Mouse (Mus musculus) retina, postnatal 7 days (tissue): ENCODE data around the gene Prox2.

Source experiments
- DNase-seq: peaks from one replicate; pipeline ENCODE4 v3.0.0-alpha.2; 2012; ENCODE audit warnings: low read depth, low spot score

Prox2 gene

GRCm38 (mm10) chr12:85131361-85131760 lies 20.8 kb upstream of the Prox2 start:
- DNase-seq = no peak

DNA sequence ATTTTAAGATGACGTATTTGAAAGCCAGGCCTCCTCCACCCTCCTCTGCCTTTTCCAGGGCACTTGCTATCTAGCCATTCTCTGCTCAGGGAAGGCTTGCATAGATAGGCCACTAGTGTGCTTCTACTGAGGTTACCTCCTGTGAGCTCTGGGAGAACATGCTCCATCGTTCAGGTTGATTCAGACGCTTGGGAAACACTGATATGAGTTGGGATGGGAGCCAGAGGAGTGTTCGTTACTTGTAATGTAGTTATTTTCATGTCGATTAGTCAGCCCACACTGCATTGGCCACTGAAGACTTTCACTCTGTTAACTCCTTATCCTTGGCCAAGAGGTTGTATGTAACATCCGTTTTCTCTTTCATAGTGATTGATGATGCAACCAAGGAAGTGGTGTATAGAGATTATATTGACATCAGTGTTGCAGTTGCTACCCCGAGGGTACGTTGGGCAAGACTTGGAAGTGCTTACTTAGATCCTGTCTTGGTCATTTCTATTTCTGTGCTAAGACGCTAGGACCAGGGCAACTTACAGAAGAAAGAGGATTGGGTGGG lies 18.9 kb upstream of the Prox2 start:
- DNase-seq = no peak

- DNase-seq = no peak
Observed at GRCm38 (mm10) chr12:85126986-85127603, 16.5 kb upstream of the Prox2 start.

- DNase-seq = no peak
Observed at GRCm38 (mm10) chr12:85124751-85125150, 14.2 kb upstream of the Prox2 start.

GRCm38 (mm10) chr12:85123645-85124044 lies 13.1 kb upstream of the Prox2 start:
- DNase-seq = no peak

GRCm38 (mm10) chr12:85123108-85123530 lies 12.6 kb upstream of the Prox2 start:
- DNase-seq = no peak

DNA sequence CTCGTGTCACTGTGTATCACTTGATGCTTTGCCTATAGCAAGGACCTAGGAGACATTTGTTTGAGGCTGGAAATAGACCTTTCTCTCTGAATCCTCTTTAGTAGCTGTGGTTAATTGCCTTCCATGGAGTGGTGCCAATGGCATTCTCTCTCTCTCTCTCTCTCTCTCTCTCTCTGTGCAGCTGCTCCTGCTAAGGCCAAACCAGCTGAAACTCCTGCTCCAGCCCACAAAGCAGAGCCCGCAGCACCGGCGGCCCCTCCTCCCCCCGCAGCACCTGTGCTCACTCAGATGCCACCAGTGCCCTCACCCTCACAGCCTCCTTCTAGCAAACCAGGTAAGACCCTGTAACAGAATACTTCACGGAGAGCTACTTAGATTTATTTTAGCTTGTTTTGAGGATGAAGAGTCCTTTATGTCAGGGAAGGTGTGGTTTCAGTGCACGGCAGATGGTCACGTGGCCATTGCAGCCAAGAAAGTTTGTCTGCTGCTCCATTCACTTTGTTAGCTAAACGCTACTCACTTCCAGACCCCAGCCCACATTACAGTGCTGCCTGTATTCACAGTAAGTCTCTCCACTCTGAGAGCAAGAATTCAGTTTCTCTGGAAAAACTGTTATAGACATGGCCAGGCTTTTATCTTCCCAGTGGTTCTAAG lies 11.4 kb upstream of the Prox2 start:
- DNase-seq = no peak

- DNase-seq = no peak
Observed at GRCm38 (mm10) chr12:85115678-85116077, 5.1 kb upstream of the Prox2 start.

GRCm38 (mm10) chr12:85113917-85114316 lies 3.4 kb upstream of the Prox2 start:
- no peak for DNase-seq

GRCm38 (mm10) chr12:85113337-85113736 lies 2.8 kb upstream of the Prox2 start:
- DNase-seq = no peak

DNA sequence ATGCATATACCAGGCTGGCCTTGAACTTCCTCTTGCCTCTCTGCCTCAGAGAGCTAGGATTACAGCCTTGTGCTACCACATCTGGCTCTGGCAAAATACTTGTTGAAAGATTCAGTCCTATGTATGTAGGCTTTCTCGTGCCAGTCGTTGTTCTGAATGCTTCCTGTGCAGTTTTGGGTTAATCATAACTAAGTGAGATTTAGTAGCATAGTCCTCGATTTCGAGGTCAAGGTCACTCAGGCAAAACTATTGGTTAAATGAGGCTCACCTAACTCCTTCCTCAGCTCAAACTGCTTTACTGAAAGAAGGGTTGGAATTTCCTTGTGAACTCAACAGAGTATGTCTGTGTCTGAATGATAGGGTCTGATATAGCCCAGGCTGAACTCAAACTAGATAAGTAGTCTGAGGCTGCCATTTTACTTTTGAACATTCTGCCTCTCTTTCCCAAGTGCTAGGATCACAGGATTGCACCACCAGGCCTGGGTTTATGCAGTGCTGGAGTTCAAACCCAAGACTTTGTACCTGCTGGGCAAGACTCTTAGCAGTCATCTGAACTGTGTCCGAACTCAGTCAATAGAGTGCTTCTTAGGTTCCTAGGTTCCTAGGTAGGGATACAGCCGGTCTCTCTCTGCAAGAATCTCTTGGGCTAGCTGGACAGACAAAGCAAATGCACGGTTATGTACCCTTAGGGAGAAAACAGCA lies 2.1 kb upstream of the Prox2 start:
- DNase-seq = no peak

DNA sequence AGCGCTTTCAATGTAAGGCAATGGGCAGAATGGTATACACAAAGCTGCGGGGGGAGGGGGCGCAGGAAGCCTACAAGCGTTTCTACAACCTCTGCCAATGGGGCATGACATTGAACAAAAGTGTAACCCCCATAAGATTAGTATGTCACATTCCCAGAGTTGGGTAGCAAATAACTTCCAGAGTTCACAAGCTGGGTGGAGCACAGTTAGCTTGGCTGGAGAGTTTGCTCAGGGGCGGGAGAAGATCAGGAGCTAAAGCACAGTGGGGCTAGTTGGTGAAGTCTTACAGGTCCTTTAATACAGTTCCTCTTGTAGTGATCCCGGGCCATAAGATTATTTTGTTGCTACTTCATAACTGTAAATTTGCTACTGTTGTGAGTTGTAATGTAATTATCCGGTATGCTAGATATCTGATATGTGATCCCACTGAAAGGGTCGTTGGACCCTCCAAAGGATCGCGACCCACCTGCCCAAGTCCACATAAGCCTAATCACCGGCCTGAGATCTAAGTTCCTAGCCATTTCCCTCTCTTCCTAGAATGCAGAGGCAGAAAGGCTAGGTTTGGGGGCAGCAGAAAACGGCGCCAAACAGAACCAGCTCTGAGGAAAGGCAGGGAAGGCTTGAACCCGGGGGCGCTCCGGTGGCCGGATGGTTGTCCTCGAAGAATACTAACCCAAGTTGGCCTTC lies 405 bp downstream of the Prox2 start:
- DNase-seq = no peak

DNA sequence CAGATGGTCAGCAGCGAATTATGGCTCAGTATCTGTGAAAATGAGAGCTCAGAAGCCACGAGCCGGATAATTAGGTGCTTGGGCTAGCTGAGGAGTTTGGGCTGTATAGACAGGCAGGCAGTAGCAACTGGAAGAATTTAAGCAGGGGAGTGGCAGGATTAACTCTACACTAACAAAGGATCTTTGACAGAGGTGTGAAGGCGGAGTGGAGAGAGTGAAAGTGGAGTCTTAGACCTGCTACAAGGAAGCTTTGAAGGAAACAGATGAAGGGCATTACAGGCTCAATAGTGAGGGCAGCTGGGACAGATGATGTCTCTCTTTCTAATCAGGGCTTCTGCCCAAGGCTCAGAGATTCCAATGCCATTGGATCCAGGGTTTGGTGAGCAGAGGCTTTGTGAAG lies 1.1 kb downstream of the Prox2 start:
- no peak for DNase-seq

GRCm38 (mm10) chr12:85108643-85109042 lies 1.9 kb downstream of the Prox2 start:
- no peak for DNase-seq

DNA sequence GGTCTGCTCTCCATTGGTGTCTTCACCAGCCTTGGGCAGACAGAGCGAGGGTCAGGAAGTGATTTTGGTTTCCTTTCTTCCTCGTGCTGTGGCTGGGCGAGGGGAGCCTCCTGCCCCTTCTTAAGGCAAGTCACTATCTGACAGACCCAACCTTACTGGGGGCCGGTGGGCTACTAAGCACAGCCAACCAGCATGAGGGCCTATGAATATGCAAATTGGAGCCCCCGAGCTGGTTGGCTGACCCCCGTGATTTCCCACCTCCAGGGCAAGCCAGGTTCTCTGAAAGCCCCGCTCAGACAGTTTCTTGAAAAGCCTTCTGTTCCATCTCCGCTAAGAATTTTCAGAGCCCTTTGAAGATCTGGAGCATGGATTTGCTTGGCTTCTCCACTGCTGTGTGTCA lies 4.3 kb downstream of the Prox2 start:
- DNase-seq = no peak

DNA sequence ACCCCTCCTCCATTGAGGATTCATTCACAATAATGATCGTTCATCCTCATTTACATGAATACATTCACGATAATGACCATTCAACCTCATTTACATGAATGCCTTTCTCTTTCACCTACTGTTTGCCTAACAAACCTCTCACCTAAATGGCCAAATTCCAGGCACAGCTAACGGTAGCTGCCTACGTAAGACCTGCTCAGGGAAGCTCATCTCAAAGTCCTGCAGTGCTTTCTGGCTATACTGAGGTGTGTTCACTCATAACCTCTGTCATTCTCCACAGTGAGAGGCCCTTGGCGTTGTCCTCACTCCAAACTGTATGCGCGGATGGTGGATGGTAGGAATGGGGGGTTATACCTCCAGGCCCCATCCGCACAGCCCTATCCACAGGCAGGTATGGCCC lies 5.8 kb downstream of the Prox2 start:
- DNase-seq = no peak

GRCm38 (mm10) chr12:85103096-85103495 lies 7.5 kb downstream of the Prox2 start:
- no peak for DNase-seq

DNA sequence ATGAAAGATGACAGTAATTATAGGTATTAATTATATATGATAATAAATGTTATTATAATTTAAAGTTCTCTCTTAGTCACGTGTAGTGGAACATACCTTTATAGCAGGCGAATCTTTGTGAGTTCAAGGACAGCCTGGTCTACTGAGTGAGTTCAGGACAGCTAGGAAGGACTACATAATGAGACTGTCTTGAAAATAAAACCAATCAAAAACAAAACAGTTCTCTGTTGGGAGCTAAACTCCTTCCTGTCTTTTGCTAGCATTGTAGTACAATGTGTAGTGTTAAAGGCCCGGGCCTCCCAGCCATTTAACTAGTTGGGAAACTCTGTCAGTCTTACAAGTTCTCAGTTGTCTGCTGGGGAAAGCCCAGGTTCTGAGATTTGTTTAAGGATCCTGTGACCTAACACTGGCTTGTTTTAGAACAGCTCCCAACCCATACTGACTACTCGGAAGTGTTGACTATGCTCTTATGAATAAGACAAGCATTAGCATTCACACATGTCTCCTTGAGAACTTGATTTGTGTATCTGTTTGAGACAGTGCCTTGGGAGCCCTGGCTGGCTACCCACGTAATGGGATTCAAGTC lies 8.9 kb downstream of the Prox2 start:
- no peak for DNase-seq

DNA sequence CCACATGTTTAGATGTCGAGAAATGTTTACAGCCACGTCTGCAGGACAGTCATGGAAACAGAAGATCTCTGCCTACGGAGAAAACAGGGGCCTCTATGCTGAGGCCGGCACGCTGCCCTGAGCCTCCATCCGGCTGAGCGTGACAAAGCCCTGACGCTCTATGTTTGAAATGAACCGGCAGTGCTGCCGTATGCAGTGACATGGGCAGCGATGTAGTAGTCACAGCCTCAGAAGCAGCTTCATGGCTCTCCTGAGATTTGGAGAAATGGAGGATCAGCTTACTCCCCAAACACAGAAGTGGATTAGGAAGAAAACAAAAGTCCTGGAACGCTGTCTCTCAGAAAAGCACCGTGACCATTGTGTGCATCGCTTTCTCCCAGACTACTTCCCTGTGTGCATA lies 9.6 kb downstream of the Prox2 start:
- no peak for DNase-seq

GRCm38 (mm10) chr12:85095859-85096258 lies 14.7 kb downstream of the Prox2 start:
- DNase-seq = no peak

- DNase-seq = no peak
Observed at GRCm38 (mm10) chr12:85095146-85095545, 15.4 kb downstream of the Prox2 start.

GRCm38 (mm10) chr12:85094706-85095105 lies 15.9 kb downstream of the Prox2 start:
- no peak for DNase-seq
